In the genomic region with DNA sequence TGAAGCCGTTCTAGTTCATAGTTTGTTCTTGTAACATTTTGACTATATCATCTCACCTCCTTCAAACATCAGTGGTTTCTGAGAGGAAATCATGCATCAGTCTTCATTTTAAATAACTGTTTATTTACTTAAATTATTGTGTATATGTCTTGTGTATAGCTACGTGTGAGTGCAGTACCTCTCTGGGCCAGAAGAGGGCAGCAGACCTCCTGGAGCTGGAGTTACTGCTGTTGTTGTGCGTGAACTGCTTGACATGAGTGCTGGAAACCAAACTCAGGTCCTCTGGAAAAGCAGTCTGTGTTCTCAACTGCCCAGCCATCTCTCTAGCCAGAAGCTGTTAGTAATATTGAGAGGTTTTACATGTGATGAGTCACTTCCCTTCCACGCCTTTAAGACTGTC, we compare ENCODE assay signal across 15 mouse cellular contexts.
DNase-seq lines count a peak whose midpoint lies in the region; TF ChIP-seq lines count a peak whose summit lies in the region.
"Had no signal": no experiment of that assay in that cellular context is flagged by ENCODE, and none has a peak within 500 bp of the region (broad histone marks: within the 10 kb centered on the region; RNA-seq: fewer than 3 reads in every experiment).

No protein-coding gene starts in this region.

- no peak for DNase-seq in layer of hippocampus, adult 2 months (ENCODE audit: low spot score in 2 of 2)
- no peak for DNase-seq in layer of hippocampus, postnatal 14 days (ENCODE audit: low spot score in 2 of 2)
- no peak for DNase-seq in testis, postnatal 10 days (ENCODE audit: low spot score)
- DNase-seq in MN1 (ENCODE audit: low spot score): no peak
- no peak for DNase-seq in embryo, embryonic 10.5 days (ENCODE audit: low spot score)
- DNase-seq: adrenal gland, adult 8-10 months; kidney, postnatal 4 days; right cerebral cortex, postnatal 25 days had no signal

- peak; percentile 51 for TF ChIP-seq CTCF in layer of hippocampus, adult 2 months (conservative IDR thresholded peaks at IDR 0.05)
- peak; percentile 87; the same call in 1 of the 2 replicates for TF ChIP-seq CTCF in testis, adult 2 months (IDR thresholded peaks at IDR 0.05; ENCODE audit: control insufficient read depth, insufficient read depth, insufficient replicate concordance, low read depth, low read length)
- TF ChIP-seq CTCF in bone marrow, adult 2 months (IDR thresholded peaks at IDR 0.05; ENCODE audit: control insufficient read depth, insufficient read depth, low read length): peak; percentile 46

- no peak overlapping the region for H3K27ac ChIP-seq in layer of hippocampus, adult 2 months
- H3K27ac ChIP-seq in testis, adult 2 months (ENCODE audit: control insufficient read depth, insufficient read depth, low read depth, low read length): no peak overlapping the region
- H3K27ac ChIP-seq in bone marrow, adult 2 months (ENCODE audit: control insufficient read depth, insufficient read depth, low read depth, low read length, poor library complexity): no peak overlapping the region
- H3K27ac ChIP-seq: embryonic facial prominence, embryonic 15.5 days; limb, embryonic 15.5 days; stomach, embryonic 15.5 days had no signal

- H3K27me3 ChIP-seq in testis, adult 2 months (ENCODE audit: control insufficient read depth, insufficient read depth, low read length): no peaks in the 10 kb centered on the region
- H3K27me3 ChIP-seq: embryonic facial prominence, embryonic 15.5 days; limb, embryonic 15.5 days; Patski; stomach, embryonic 15.5 days had no signal

- no peak overlapping the region for H3K4me3 ChIP-seq in layer of hippocampus, adult 2 months
- no peak overlapping the region for H3K4me3 ChIP-seq in testis, adult 2 months (ENCODE audit: control insufficient read depth, low read depth, low read length)
- H3K4me3 ChIP-seq in bone marrow, adult 2 months (replicated peaks; ENCODE audit: control insufficient read depth, low read depth, low read length): no peak overlapping the region
- H3K4me3 ChIP-seq: embryonic facial prominence, embryonic 15.5 days; limb, embryonic 15.5 days; myocyte; stomach, embryonic 15.5 days had no signal

- 89% methylated on average over 4 of the region's 4 CpGs for WGBS in bone marrow, adult 2 months

- H3K36me3 ChIP-seq in testis, adult 2 months (ENCODE audit: control insufficient read depth, insufficient read depth, low read length): no peaks in the 10 kb centered on the region
- H3K36me3 ChIP-seq: embryonic facial prominence, embryonic 15.5 days; limb, embryonic 15.5 days; stomach, embryonic 15.5 days had no signal

- H3K4me1 ChIP-seq in testis, adult 2 months (ENCODE audit: control insufficient read depth, insufficient read depth, low read length): no peaks in the 10 kb centered on the region
- peaks cover 2% of the 10 kb centered on the region; the same call in 1 of the 2 replicates for H3K4me1 ChIP-seq in bone marrow, adult 2 months (ENCODE audit: control insufficient read depth, insufficient read depth, low read length)
- H3K4me1 ChIP-seq: embryonic facial prominence, embryonic 15.5 days; limb, embryonic 15.5 days; stomach, embryonic 15.5 days had no signal

- no peak for TF ChIP-seq POLR2A in testis, adult 2 months (IDR thresholded peaks at IDR 0.05; ENCODE audit: control insufficient read depth, low read depth, low read length)
- TF ChIP-seq POLR2A in bone marrow, adult 2 months (IDR thresholded peaks at IDR 0.05; ENCODE audit: borderline replicate concordance, control insufficient read depth, low read depth, low read length): no peak
